Mouse (Mus musculus): Measurements from ENCODE around the gene Slc51a. TPM values are rescaled to one million over a fixed set of nuclear protein-coding genes. Genes with fewer than 3 reads are reported as not detected.
A peak's percentile ranks its signal among the peaks of the same experiment; 100 is the strongest.
"Not testable (repeated sequence)": the region's sequence is repeated elsewhere in the genome, so short reads cannot be mapped to it uniquely, and the experiment has no call there.

Slc51a gene
- total RNA-seq, 4 experiments from 2014 or later, result not detected

GRCm38 (mm10) chr16:32509066-32509942 lies 21.6 kb upstream of the Slc51a start:
- DNase-seq (ENCODE audit: low spot score in 2 of 2), result no peak

- DNase-seq (ENCODE audit: low spot score in 2 of 2), result no peak
These were observed 20.9 kb upstream of the Slc51a start for GRCm38 (mm10) chr16:32508506-32509065.

GRCm38 (mm10) chr16:32508035-32508434 lies 20.4 kb upstream of the Slc51a start:
- DNase-seq (ENCODE audit: low spot score in 2 of 2), result no peak

GRCm38 (mm10) chr16:32507407-32507806 lies 19.7 kb upstream of the Slc51a start:
- DNase-seq (ENCODE audit: low spot score in 2 of 2), result peak in 1 of 2 experiments; percentile 57

- no peak for DNase-seq (ENCODE audit: low spot score in 2 of 2)
These were observed 19.2 kb upstream of the Slc51a start for GRCm38 (mm10) chr16:32506868-32507267.

GRCm38 (mm10) chr16:32506298-32506697 lies 18.6 kb upstream of the Slc51a start:
- no peak for DNase-seq (ENCODE audit: low spot score in 2 of 2)

GRCm38 (mm10) chr16:32503633-32504032 lies 16.0 kb upstream of the Slc51a start:
- no peak for DNase-seq (ENCODE audit: low spot score in 2 of 2)

GRCm38 (mm10) chr16:32502621-32503335 lies 15.1 kb upstream of the Slc51a start:
- DNase-seq (ENCODE audit: low spot score in 2 of 2), result no peak

- no peak for DNase-seq (ENCODE audit: low spot score in 2 of 2)
These were observed 13.8 kb upstream of the Slc51a start for GRCm38 (mm10) chr16:32501459-32501858.

- DNase-seq (ENCODE audit: low spot score in 2 of 2), result peak; percentile 76 to 87
These were observed 11.9 kb upstream of the Slc51a start for GRCm38 (mm10) chr16:32499430-32500037.

- DNase-seq (ENCODE audit: low spot score in 2 of 2), result no peak
These were observed 11.3 kb upstream of the Slc51a start for GRCm38 (mm10) chr16:32498996-32499395.

GRCm38 (mm10) chr16:32495965-32496364 lies 8.3 kb upstream of the Slc51a start, which contains the start of gene Zdhhc19:
TSS of gene Zdhhc19 (plus strand) at chr16:32496265.
- DNase-seq (ENCODE audit: low spot score in 2 of 2), result no peak

GRCm38 (mm10) chr16:32494371-32494770 lies 6.7 kb upstream of the Slc51a start:
- DNase-seq (ENCODE audit: low spot score in 2 of 2), result not testable (repeated sequence)

- DNase-seq (ENCODE audit: low spot score in 2 of 2), result no peak
These were observed 1.3 kb upstream of the Slc51a start for GRCm38 (mm10) chr16:32488939-32489338.

GRCm38 (mm10) chr16:32486046-32486445 lies 1.6 kb downstream of the Slc51a start:
- no peak for DNase-seq (ENCODE audit: low spot score in 2 of 2)

GRCm38 (mm10) chr16:32485209-32485608 lies 2.5 kb downstream of the Slc51a start:
- DNase-seq (ENCODE audit: low spot score in 2 of 2), result no peak

GRCm38 (mm10) chr16:32484431-32484871 lies 3.2 kb downstream of the Slc51a start:
- DNase-seq (ENCODE audit: low spot score in 2 of 2), result no peak

GRCm38 (mm10) chr16:32479415-32479814 lies 8.3 kb downstream of the Slc51a start:
- no peak for DNase-seq (ENCODE audit: low spot score in 2 of 2)

- DNase-seq (ENCODE audit: low spot score in 2 of 2), result no peak
These were observed 10.4 kb downstream of the Slc51a start for GRCm38 (mm10) chr16:32477315-32477714.

- DNase-seq (ENCODE audit: low spot score in 2 of 2), result peak; percentile 18 to 22
These were observed 15.2 kb downstream of the Slc51a start for GRCm38 (mm10) chr16:32472276-32473015.

Data from layer of hippocampus, adult 8-10 months (tissue).